Mouse (Mus musculus) CH12.LX (cell line): ENCODE results near the gene Fam19a1.

ENCODE experiments used
- CTCF ChIP-seq, 2 experiments: IDR thresholded peaks in 1 of 2; conservative IDR thresholded peaks in 1 of 2; 2 replicates each; pipeline ENCODE4 v1.5.1; 2011 to 2012; ENCODE audit warnings: low read depth in 2 of 2, low read length in 2 of 2, improper control_type of control experiment in 1 of 2, inconsistent platforms in 1 of 2, mild to moderate bottlenecking in 1 of 2, moderate library complexity in 1 of 2
- E2F4 ChIP-seq: IDR thresholded peaks from 2 replicates; pipeline ENCODE4 v1.6.1; 2011; ENCODE audit warnings: low read depth, low read length, improper control_type of control experiment; ENCODE audit not compliant: insufficient replicate concordance
- EP300 ChIP-seq: IDR thresholded peaks from 2 replicates; pipeline ENCODE4 v1.6.1; 2011; ENCODE audit warnings: low read length, improper control_type of control experiment
- MAX ChIP-seq: IDR thresholded peaks from 2 replicates; pipeline ENCODE4 v1.6.1; 2011; ENCODE audit warnings: low read length, improper control_type of control experiment
- MEF2A ChIP-seq: IDR thresholded peaks from 2 replicates; pipeline ENCODE4 v1.6.1; 2014; ENCODE audit warnings: low read depth, mild to moderate bottlenecking, inconsistent platforms, low read length, improper control_type of control experiment, borderline replicate concordance
- POLR2A ChIP-seq: IDR thresholded peaks from 2 replicates; pipeline ENCODE4 v1.6.1; 2011; ENCODE audit warnings: low read depth, mild to moderate bottlenecking, improper control_type of control experiment, low read length
- POLR2AphosphoS2 ChIP-seq: IDR thresholded peaks from 2 replicates; pipeline ENCODE4 v1.6.1; 2011; ENCODE audit warnings: low read depth, low read length, improper control_type of control experiment
- RAD21 ChIP-seq: IDR thresholded peaks from 2 replicates; pipeline ENCODE4 v1.6.1; 2011; ENCODE audit warnings: low read depth, mild to moderate bottlenecking, low read length, improper control_type of control experiment, moderate library complexity
- TBP ChIP-seq: conservative IDR thresholded peaks from 2 replicates; pipeline ENCODE4 v1.6.1; 2011; ENCODE audit warnings: low read depth, low read length, improper control_type of control experiment
- ZC3H11A ChIP-seq: IDR thresholded peaks from 2 replicates; pipeline ENCODE4 v1.6.1; 2012; ENCODE audit warnings: low read depth, mild to moderate bottlenecking, inconsistent platforms, low read length, improper control_type of control experiment

DNA sequence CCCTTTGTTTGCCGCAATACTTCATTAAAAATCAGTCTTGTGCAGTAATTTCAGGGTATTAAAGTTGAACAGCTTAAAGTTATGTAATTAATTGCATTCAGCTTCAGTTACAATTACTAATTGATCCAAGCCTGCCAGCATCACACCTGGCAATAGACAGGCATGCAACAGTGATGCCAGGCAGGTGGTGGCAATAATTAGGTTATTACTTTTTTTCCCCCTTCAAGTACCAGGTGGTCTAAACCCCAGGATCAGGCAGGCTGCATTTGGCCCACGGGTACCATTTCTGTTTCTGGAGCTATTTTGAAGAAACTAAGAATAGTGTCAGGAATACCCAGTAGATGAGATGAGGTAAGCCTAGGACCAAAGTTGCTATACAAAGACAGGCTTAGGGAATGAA, 141.9 kb downstream of the Fam19a1 start:
- TF ChIP-seq EP300 (no peak), CTCF (conservative IDR thresholded peaks at IDR 0.05 in 1 of 2, IDR thresholded peaks at IDR 0.05 in 1 of 2; ENCODE audit: low read depth in 2 of 2, low read length in 2 of 2) (no peak), E2F4 (no peak), POLR2A (no peak), ZC3H11A (no peak), TBP (no peak), MEF2A (no peak), POLR2AphosphoS2 (no peak), MAX (no peak), RAD21 (no peak)
